In genomic region chr17:83527651-83528381, GRCm38 (mm10) we compare ENCODE assay signal across 8 mouse cellular contexts. TPM values are rescaled to one million over a fixed set of nuclear protein-coding genes. Genes with fewer than 3 reads are reported as not detected.
DNase-seq lines count a peak whose midpoint lies in the region; ATAC-seq and TF ChIP-seq lines count a peak whose summit lies in the region.

No protein-coding gene starts in this region.

- peaks cover 3% of the 10 kb centered on the region for H3K4me1 ChIP-seq in heart, adult 2 months (ENCODE audit: control insufficient read depth, insufficient read depth, low read length)
- peaks cover 33% of the 10 kb centered on the region for H3K4me1 ChIP-seq in lung, embryonic 15.5 days

- intact Hi-C loops in heart, adult 2 months (cut with DNase I), result no loop called here
- intact Hi-C loops in gastrocnemius, postnatal 36 days (cut with DNase I), result no loop called here

- 8% methylated on average over 17 of the region's 17 CpGs for WGBS in heart, adult 2 months
- 15% methylated on average over 17 of the region's 17 CpGs for WGBS in lung, embryonic 15.5 days

- no peak for TF ChIP-seq POLR2A in heart, adult 2 months (IDR thresholded peaks at IDR 0.05; ENCODE audit: insufficient read depth, low read depth, low read length)

- H3K4me3 ChIP-seq in heart, adult 2 months, result peak overlapping the region; percentile 40
- peak overlapping the region; percentile 19; the same call in 1 of the 2 replicates for H3K4me3 ChIP-seq in lung, embryonic 15.5 days

- TF ChIP-seq EP300 in heart, adult 2 months (IDR thresholded peaks at IDR 0.05; ENCODE audit: insufficient read depth, low read depth, low read length), result no peak

- no peak for TF ChIP-seq CTCF in heart, adult 2 months (IDR thresholded peaks at IDR 0.05)

- peak overlapping the region; percentile 25; the same call in 1 of the 2 replicates for H3K9ac ChIP-seq in heart, adult 2 months (ENCODE audit: low read depth, low read length)
- peak overlapping the region; percentile 14; the same call in 1 of the 2 replicates for H3K9ac ChIP-seq in lung, embryonic 15.5 days

- H3K79me2 ChIP-seq in heart, adult 2 months (replicated peaks; ENCODE audit: control insufficient read depth, insufficient read depth, low read length), result no peaks in the 10 kb centered on the region

- H3K4me2 ChIP-seq in lung, embryonic 15.5 days, result peak overlapping the region; percentile 57

- no peaks in the 10 kb centered on the region for H3K27me3 ChIP-seq in heart, adult 2 months (ENCODE audit: control insufficient read depth, insufficient read depth, low read length)
- no peaks in the 10 kb centered on the region for H3K27me3 ChIP-seq in lung, embryonic 15.5 days

- ATAC-seq in CD4-positive, CD25-positive, alpha-beta regulatory T cell, adult 4 months, result peak; percentile 24
- peak; percentile 62; the same call in 1 of the 2 replicates for ATAC-seq in lung, embryonic 15.5 days (ENCODE audit: borderline replicate concordance, extremely low read depth, low FRiP score, low TSS enrichment)

- peak; percentile 33 for DNase-seq in adrenal gland, postnatal 25 days
- peak; percentile 36 to 44 for DNase-seq in heart, adult 2 months
- peak; percentile 22 for DNase-seq in kidney, adult 11 months
- DNase-seq in ovary, postnatal 36 days (ENCODE audit: low spot score), result peak; percentile 48
- no peak for DNase-seq in gastrocnemius, postnatal 36 days
- DNase-seq in right cerebral cortex, postnatal 25 days, result no peak

- H3K9me3 ChIP-seq in lung, embryonic 15.5 days, result no peaks in the 10 kb centered on the region

- H3K27ac ChIP-seq in heart, adult 2 months, result peak overlapping the region; percentile 41; the same call in 1 of the 2 replicates
- H3K27ac ChIP-seq in lung, embryonic 15.5 days, result peak overlapping the region; percentile 68

- no peaks in the 10 kb centered on the region for H3K36me3 ChIP-seq in heart, adult 2 months (ENCODE audit: control insufficient read depth, insufficient read depth, low read length)
- no peaks in the 10 kb centered on the region for H3K36me3 ChIP-seq in lung, embryonic 15.5 days

RNA-seq across cellular contexts. Expression of gene Cox7a2l, which starts 10.7 kb away (rescaled TPM):
- polyA plus RNA-seq in CD4-positive, CD25-positive, alpha-beta regulatory T cell, adult 4 months (2017; shearing (Covaris generic)), result 100 to 1,000 TPM; 545 to 584 TPM
- total RNA-seq in adrenal gland, postnatal 25 days (2021), result 142 and 170 TPM in 2 replicates
- 100 to 1,000 TPM; 278 to 329 TPM for total RNA-seq in heart, adult 2 months (2021)
- polyA plus RNA-seq in heart, adult 2 months (2012; rRNA removed), result 227 and 349 TPM in 2 replicates
- polyA plus RNA-seq in lung, embryonic 15.5 days (2015; fragmentation: Nextera tagmentation; extraction: Ambion mirVana), result 165 and 172 TPM in 2 replicates
- total RNA-seq in gastrocnemius, postnatal 36 days (2021), result 100 to 1,000 TPM; 134 to 136 TPM

Comparison
In these comparisons a context has a peak if more than half of its experiments do, and no peak if none do; other contexts are left out.
1. DNase-seq: peak in adrenal gland, postnatal 25 days (single experiment), heart, adult 2 months (2 of 2), kidney, adult 11 months (single experiment) and ovary, postnatal 36 days (single experiment); none in gastrocnemius, postnatal 36 days (0 of 2) and right cerebral cortex, postnatal 25 days (single experiment).